Mouse (Mus musculus): Measurements from ENCODE around the gene Scn5a. TPM values are rescaled to one million over a fixed set of nuclear protein-coding genes. Genes with fewer than 3 reads are reported as not detected.

Scn5a gene
- polyA plus RNA-seq, 1 experiment from 2014 or later, result 0.39 TPM

GRCm38 (mm10) chr9:119484868-119485267 is 93.9 kb downstream of the Scn5a start:
- Histone ChIP-seq H3K27ac (ENCODE audit: low read depth, low read length) (no peak overlapping the region), H3K36me3 (ENCODE audit: control insufficient read depth, insufficient read depth, low read length) (no peaks in the 10 kb centered on the region), H3K4me3 (ENCODE audit: low read depth, low read length) (no peak overlapping the region), H3K4me2 (ENCODE audit: low read length) (no peak overlapping the region), H3K4me1 (ENCODE audit: control insufficient read depth, insufficient read depth, low read length) (peaks cover 2% of the 10 kb centered on the region; the same call in 1 of the 2 replicates), H3K9ac (ENCODE audit: low read length) (no peak overlapping the region), H3K27me3 (replicated peaks; ENCODE audit: control insufficient read depth, insufficient read depth, low read length) (no peaks in the 10 kb centered on the region), H3K9me3 (replicated peaks; ENCODE audit: control insufficient read depth, low read length) (no peaks in the 10 kb centered on the region)
- DNase-seq (ENCODE audit: low spot score), result no peak
- WGBS, result 90% methylated on average over 13 of the region's 13 CpGs
- no peak for ATAC-seq

GRCm38 (mm10) chr9:119484420-119484819 is 94.4 kb downstream of the Scn5a start:
- Histone ChIP-seq H3K9ac (ENCODE audit: low read length) (no peak overlapping the region), H3K27me3 (replicated peaks; ENCODE audit: control insufficient read depth, insufficient read depth, low read length) (no peaks in the 10 kb centered on the region), H3K4me2 (ENCODE audit: low read length) (no peak overlapping the region), H3K4me3 (ENCODE audit: low read depth, low read length) (no peak overlapping the region), H3K4me1 (ENCODE audit: control insufficient read depth, insufficient read depth, low read length) (peaks cover 2% of the 10 kb centered on the region; the same call in 1 of the 2 replicates), H3K36me3 (ENCODE audit: control insufficient read depth, insufficient read depth, low read length) (no peaks in the 10 kb centered on the region), H3K27ac (ENCODE audit: low read depth, low read length) (no peak overlapping the region), H3K9me3 (replicated peaks; ENCODE audit: control insufficient read depth, low read length) (no peaks in the 10 kb centered on the region)
- 74% methylated on average over 9 of the region's 9 CpGs for WGBS
- no peak for DNase-seq (ENCODE audit: low spot score)
- no peak for ATAC-seq

GRCm38 (mm10) chr9:119483554-119484353 is 95.1 kb downstream of the Scn5a start:
- 49% methylated on average over 23 of the region's 23 CpGs for WGBS
- peak; percentile 42; the same call in 1 of the 2 replicates for ATAC-seq

GRCm38 (mm10) chr9:119481612-119482011 is 97.2 kb downstream of the Scn5a start:
- H3K9ac ChIP-seq (ENCODE audit: low read length), result no peak overlapping the region
- H3K4me1 ChIP-seq (ENCODE audit: control insufficient read depth, insufficient read depth, low read length), result peaks cover 7% of the 10 kb centered on the region; the same call in 1 of the 2 replicates
- H3K27ac ChIP-seq (ENCODE audit: low read depth, low read length), result no peak overlapping the region
- no peaks in the 10 kb centered on the region for H3K9me3 ChIP-seq (replicated peaks; ENCODE audit: control insufficient read depth, low read length)
- 89% methylated on average over 4 of the region's 4 CpGs for WGBS
- no peak overlapping the region for H3K4me3 ChIP-seq (ENCODE audit: low read depth, low read length)
- H3K4me2 ChIP-seq (ENCODE audit: low read length), result no peak overlapping the region
- no peaks in the 10 kb centered on the region for H3K36me3 ChIP-seq (ENCODE audit: control insufficient read depth, insufficient read depth, low read length)
- DNase-seq (ENCODE audit: low spot score) (no peak), ATAC-seq (no peak)
- H3K27me3 ChIP-seq (replicated peaks; ENCODE audit: control insufficient read depth, insufficient read depth, low read length), result no peaks in the 10 kb centered on the region

More at GRCm38 (mm10) chr9:119483554-119484353, 95.1 kb downstream of the Scn5a start:
- no peak overlapping the region for H3K27ac ChIP-seq (ENCODE audit: low read depth, low read length)
- no peak overlapping the region for H3K9ac ChIP-seq (ENCODE audit: low read length)
- no peaks in the 10 kb centered on the region for H3K36me3 ChIP-seq (ENCODE audit: control insufficient read depth, insufficient read depth, low read length)
- DNase-seq (ENCODE audit: low spot score), result peak; percentile 25
- peaks cover 2% of the 10 kb centered on the region; the same call in 1 of the 2 replicates for H3K4me1 ChIP-seq (ENCODE audit: control insufficient read depth, insufficient read depth, low read length)
- no peaks in the 10 kb centered on the region for H3K9me3 ChIP-seq (replicated peaks; ENCODE audit: control insufficient read depth, low read length)
- H3K4me2 ChIP-seq (ENCODE audit: low read length), result no peak overlapping the region
- no peaks in the 10 kb centered on the region for H3K27me3 ChIP-seq (replicated peaks; ENCODE audit: control insufficient read depth, insufficient read depth, low read length)
- no peak overlapping the region for H3K4me3 ChIP-seq (ENCODE audit: low read depth, low read length)

- DNase-seq (ENCODE audit: low spot score) (no peak), ATAC-seq (no peak)
- Histone ChIP-seq H3K36me3 (ENCODE audit: control insufficient read depth, insufficient read depth, low read length) (no peaks in the 10 kb centered on the region), H3K4me2 (ENCODE audit: low read length) (no peak overlapping the region), H3K9ac (ENCODE audit: low read length) (no peak overlapping the region), H3K4me1 (ENCODE audit: control insufficient read depth, insufficient read depth, low read length) (peaks cover 7% of the 10 kb centered on the region; the same call in 1 of the 2 replicates), H3K27me3 (replicated peaks; ENCODE audit: control insufficient read depth, insufficient read depth, low read length) (no peaks in the 10 kb centered on the region), H3K9me3 (replicated peaks; ENCODE audit: control insufficient read depth, low read length) (no peaks in the 10 kb centered on the region), H3K27ac (ENCODE audit: low read depth, low read length) (no peak overlapping the region), H3K4me3 (ENCODE audit: low read depth, low read length) (no peak overlapping the region)
- 58% methylated on average over 8 of the region's 8 CpGs for WGBS
Measured at GRCm38 (mm10) chr9:119479297-119479696, 99.5 kb downstream of the Scn5a start.

GRCm38 (mm10) chr9:119478345-119478744 is 100.5 kb downstream of the Scn5a start:
- no peaks in the 10 kb centered on the region for H3K27me3 ChIP-seq (replicated peaks; ENCODE audit: control insufficient read depth, insufficient read depth, low read length)
- no peak overlapping the region for H3K4me3 ChIP-seq (ENCODE audit: low read depth, low read length)
- H3K36me3 ChIP-seq (ENCODE audit: control insufficient read depth, insufficient read depth, low read length), result no peaks in the 10 kb centered on the region
- no peak overlapping the region for H3K4me2 ChIP-seq (ENCODE audit: low read length)
- H3K27ac ChIP-seq (ENCODE audit: low read depth, low read length), result no peak overlapping the region
- no peak overlapping the region for H3K9ac ChIP-seq (ENCODE audit: low read length)
- H3K9me3 ChIP-seq (replicated peaks; ENCODE audit: control insufficient read depth, low read length), result no peaks in the 10 kb centered on the region
- H3K4me1 ChIP-seq (ENCODE audit: control insufficient read depth, insufficient read depth, low read length), result 0 out of 2 replicates have a peak, but pooled peaks cover 5% of the 10 kb centered on the region
- ATAC-seq, result peak; percentile 57; the same call in 1 of the 2 replicates
- peak; percentile 53 for DNase-seq (ENCODE audit: low spot score)
- WGBS, result 64% methylated on average over 11 of the region's 11 CpGs

GRCm38 (mm10) chr9:119477754-119478153 is 101.1 kb downstream of the Scn5a start:
- 65% methylated on average over 6 of the region's 6 CpGs for WGBS
- H3K4me3 ChIP-seq (ENCODE audit: low read depth, low read length), result no peak overlapping the region

GRCm38 (mm10) chr9:119474717-119475611 is 103.9 kb downstream of the Scn5a start:
- Histone ChIP-seq H3K9me3 (replicated peaks; ENCODE audit: control insufficient read depth, low read length) (no peaks in the 10 kb centered on the region), H3K4me3 (ENCODE audit: low read depth, low read length) (no peak overlapping the region), H3K4me1 (ENCODE audit: control insufficient read depth, insufficient read depth, low read length) (0 out of 2 replicates have a peak, but pooled peaks cover 5% of the 10 kb centered on the region), H3K27me3 (replicated peaks; ENCODE audit: control insufficient read depth, insufficient read depth, low read length) (no peaks in the 10 kb centered on the region), H3K36me3 (ENCODE audit: control insufficient read depth, insufficient read depth, low read length) (0 out of 2 replicates have a peak, but pooled peaks cover 2% of the 10 kb centered on the region), H3K9ac (ENCODE audit: low read length) (no peak overlapping the region), H3K27ac (ENCODE audit: low read depth, low read length) (no peak overlapping the region), H3K4me2 (ENCODE audit: low read length) (no peak overlapping the region)
- no peak for ATAC-seq
- 76% methylated on average over 15 of the region's 15 CpGs for WGBS
- no peak for DNase-seq (ENCODE audit: low spot score)

More at GRCm38 (mm10) chr9:119477754-119478153, 101.1 kb downstream of the Scn5a start:
- ATAC-seq (no peak), DNase-seq (ENCODE audit: low spot score) (no peak)
- no peak overlapping the region for H3K9ac ChIP-seq (ENCODE audit: low read length)
- H3K27me3 ChIP-seq (replicated peaks; ENCODE audit: control insufficient read depth, insufficient read depth, low read length), result no peaks in the 10 kb centered on the region
- H3K4me2 ChIP-seq (ENCODE audit: low read length), result no peak overlapping the region
- no peaks in the 10 kb centered on the region for H3K9me3 ChIP-seq (replicated peaks; ENCODE audit: control insufficient read depth, low read length)
- 0 out of 2 replicates have a peak, but pooled peaks cover 2% of the 10 kb centered on the region for H3K36me3 ChIP-seq (ENCODE audit: control insufficient read depth, insufficient read depth, low read length)
- 0 out of 2 replicates have a peak, but pooled peaks cover 5% of the 10 kb centered on the region for H3K4me1 ChIP-seq (ENCODE audit: control insufficient read depth, insufficient read depth, low read length)
- H3K27ac ChIP-seq (ENCODE audit: low read depth, low read length), result no peak overlapping the region
